Mouse (Mus musculus) right cerebral cortex, postnatal 36 days (tissue): ENCODE measurements around the gene Pcyox1.
"Not testable (repeated sequence)": the region's sequence is repeated elsewhere in the genome, so short reads cannot be mapped to it uniquely, and the experiment has no call there.

Experiments used
- DNase-seq, 2 experiments: peaks; one replicate each; pipeline ENCODE4 v3.0.0; 2022; ENCODE audit warnings: low spot score in 2 of 2, mixed read lengths in 1 of 2

The Pcyox1 gene

DNA sequence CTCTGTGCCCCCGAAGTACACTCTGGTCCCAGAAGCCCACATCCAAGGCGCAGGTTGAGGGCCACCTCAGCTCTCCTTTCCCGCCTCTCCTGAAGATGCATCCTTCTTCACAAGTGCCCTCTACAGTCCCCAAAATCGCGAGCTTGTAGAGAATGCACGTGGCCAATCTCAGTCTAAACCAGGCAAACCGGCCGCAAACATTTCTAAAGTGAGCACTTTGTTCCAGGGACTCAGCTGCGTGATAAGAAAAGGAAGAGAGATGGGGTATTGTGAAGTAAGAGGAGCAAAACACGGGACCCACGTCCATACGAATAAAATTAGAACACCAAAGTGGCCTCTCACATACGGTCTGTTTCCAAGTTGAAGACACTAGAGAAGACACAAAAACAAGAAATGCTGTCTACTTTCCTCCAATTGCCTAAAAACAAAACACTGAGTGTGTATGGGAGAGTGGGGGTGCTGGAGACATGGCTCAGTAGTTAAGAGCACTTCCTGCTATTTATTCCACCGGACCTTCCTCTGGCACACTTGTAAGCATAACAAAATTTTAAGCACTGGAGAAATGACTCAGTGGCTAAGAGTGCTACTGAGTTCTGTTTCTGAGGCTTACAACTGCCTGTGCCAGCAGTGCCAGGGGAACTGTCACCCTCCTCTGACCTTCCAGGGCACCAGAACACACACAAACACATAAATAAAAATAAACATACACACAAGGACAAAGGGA, 465 bp upstream of the Pcyox1 start:
- DNase-seq: no peak

DNA sequence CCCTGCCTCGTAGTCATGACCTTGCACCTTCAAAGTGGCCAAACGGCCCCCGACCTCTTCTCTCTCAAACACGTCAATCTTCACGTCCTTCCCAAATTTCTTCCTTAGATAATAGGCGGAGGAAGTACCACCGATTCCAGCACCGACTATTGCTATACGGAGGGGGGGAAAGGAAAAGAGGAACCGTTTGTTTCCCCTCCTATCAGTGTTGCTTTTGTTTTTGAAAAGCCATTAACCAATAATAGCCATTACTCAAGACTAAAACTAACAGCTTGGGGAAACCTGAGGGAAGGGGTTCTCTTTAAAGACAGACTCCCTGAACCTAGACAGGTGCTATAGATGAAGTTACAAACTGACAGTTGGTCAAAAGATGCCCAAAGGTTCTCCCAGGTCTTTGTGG, 985 bp downstream of the Pcyox1 start:
- no peak for DNase-seq

DNA sequence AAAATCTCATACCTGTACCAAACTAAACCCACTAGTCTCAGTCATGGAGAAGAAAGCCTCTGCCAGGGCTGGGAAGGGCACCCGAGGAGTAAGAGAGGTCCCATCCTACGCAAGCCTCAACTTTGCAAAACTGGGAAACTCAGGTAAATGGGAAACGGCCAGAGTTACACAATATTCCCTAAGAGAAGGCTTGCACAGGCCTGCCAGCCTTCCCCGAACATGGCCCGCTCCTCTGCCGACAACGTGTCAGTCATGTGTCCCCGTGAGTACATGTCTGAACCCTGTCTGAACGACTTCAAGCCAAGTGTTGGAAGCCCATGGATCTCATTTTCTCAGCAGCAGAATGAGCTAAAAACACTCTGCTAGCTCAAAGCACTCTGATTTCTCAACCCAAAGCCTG, 1.9 kb downstream of the Pcyox1 start:
- no peak for DNase-seq

DNA sequence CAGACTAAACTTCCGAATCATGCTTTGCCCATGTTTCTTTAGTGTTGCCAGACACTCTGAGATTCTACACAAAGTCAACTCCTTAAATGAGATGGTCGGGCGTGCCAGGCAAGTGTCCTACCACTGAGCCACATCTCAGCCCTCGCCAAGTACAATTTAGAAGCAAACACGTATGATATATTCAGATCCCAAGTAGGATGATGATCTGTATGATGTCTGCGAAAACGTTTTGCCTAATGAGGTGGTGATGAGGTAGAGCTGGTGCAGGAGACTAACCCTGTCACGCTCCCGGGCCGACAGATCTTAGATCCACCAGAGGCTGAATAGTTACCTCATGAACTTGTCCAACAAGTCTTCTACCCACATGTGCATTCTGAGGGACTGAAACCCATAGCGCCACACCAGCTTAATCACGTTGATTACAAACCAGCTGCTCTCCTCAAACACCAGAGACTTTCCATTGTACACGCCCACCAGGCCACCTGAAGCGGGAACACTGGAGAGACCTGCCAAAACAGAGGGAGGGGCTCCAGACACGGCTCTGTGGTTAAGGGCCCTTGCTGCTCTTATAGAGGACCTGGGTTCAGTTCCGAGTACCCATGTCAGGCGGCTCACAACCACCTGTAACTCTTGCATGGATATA, 2.8 kb downstream of the Pcyox1 start:
- DNase-seq: no peak

DNA sequence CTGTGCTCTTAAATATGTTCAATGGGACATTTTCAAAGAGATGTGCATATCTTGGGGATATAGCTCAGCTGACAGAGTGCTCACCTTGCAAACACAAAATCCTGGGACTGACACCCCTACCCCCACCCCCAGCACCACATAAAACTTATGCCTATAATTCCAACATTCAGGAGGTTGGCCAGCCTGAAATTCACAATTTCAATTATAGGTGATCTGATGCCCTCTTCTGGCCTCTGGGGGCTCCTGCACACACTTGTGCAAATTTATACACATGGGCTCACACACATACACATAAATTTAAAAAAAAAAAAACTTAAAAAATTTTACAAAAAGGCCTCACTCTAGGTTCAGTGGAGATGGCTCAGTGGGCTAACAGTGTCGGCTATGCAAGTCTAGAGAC, 3.8 kb downstream of the Pcyox1 start:
- no peak for DNase-seq

DNA sequence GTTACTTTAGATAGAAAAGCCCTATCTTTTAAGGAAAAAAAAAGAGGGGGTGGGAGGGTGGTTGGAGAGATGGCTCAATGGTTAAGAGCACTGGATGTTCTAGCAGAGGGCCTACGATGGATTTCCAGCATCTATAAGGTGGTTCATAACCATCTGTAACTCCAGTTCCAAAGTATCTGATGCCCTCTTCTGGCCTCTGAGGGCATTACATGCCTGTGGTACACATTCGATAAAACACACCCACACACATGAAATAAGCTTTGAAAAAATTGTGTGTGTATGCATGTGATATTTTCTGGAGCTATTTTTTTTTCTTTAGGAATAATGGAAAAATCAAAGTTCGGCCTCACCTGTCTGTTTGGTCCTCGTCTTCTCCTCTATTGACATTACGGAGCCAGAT, 5.6 kb downstream of the Pcyox1 start:
- no peak for DNase-seq

DNA sequence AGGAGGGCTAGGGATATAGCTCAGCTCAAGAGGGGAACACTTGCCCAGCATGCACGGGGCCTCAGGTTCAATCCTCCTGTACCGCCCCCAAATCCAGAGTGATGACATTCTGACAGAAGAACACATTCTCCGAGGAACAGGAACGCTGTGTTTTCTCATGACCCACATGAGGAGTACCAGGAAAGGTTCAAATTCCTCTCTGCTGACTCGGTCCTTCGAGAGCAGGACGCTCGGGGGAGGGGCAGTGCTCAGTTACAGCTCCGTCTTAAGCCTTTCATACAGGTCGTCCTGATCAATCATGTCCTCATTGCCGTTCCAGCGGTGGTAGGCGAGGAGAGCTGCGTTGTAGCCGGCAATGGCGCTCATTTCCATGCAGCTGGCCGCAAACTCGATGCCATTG, 8.5 kb downstream of the Pcyox1 start:
- no peak for DNase-seq

DNA sequence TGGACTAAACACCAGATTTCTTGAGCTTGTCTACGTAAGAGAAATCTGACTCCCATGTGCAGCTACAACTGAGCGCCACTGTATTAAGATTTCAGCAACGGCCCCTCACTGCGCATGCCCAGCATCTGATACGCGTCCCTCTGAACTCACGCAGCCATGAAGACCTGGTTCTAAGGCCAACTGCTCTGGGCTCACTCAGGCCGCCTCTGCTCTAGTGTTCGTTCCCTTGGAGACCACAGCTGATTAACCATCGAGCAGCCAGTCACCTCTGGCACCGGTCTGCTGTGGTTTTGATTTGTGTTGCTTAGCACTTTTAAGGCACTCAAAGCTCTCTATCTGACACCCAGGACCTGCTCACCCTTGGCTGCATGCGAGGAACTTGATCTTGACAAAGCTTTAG, 9.6 kb downstream of the Pcyox1 start:
- DNase-seq: no peak

DNA sequence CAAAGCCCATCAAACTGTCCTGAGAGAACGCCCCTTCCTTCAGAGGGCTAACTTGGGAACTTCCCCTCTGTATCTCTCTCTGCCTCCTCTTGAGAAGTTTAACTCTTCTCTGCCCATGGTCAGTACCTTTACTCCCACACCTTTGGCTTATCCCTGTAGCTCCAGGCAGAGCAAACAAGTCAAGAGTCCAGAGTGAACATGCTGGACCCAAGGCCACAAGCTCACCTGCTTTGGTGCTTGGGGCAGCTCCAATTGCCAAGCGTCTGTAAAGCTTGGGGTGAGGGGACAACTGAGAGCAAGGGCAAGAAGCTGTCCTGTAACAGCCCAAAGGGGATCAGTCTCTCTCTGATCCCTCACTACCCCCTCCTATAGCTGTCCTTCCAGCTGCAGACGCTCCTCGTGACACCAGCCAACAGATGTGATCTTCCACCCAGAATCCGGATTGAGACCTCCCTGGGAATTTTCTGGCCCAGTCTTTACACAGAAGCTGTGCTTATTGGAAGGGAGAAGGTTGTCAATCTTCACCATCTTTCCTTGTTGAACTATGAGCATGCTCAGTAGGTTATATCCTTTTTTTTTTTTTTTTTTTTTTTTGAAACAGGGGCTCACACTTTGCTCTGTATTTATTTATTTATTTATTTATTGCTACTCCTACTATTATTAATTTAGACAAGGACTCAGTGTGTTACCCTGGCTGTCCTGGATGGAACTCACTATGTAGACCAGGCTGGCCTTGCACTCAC, 11.4 kb downstream of the Pcyox1 start:
- DNase-seq: no peak

DNA sequence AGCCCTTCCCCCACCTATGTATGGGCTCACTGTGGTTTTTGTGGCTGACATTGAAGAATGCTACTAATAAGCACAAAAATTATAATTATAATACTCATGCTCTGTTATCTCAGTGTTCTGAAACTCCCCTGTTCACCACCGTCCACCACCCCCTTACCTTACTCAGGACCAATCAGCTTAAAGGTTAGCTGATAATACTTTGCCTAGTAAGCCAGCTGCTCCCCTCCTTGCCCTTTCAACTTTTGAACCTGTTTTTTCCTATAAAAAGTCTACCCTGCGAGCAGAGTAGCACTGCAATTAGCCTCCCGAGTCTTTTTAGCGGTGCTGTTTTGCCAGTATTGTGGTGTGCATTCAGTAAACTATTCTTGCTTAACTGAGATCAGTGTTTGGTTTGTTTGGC, 12.3 kb downstream of the Pcyox1 start:
- DNase-seq: no peak

DNA sequence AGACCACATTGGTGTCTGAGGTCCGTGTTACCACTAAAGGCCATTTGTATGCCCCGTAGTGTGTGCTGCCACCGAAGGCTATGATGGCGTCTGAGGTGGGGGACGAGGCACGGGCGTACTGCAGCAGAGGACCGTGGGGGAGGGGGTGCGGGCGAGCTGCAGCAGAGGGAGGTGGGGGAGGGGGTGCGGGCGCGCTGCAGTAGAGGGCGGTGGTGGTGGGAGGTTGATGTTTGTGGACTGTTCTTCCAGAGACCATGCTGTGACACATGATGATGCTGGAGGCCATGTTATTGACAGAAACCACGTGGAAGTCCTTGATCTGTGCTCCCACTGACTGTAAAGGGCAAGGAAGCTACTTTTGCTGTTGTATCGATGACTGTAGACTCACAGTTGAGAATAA, 13.6 kb downstream of the Pcyox1 start:
- DNase-seq: no peak

DNA sequence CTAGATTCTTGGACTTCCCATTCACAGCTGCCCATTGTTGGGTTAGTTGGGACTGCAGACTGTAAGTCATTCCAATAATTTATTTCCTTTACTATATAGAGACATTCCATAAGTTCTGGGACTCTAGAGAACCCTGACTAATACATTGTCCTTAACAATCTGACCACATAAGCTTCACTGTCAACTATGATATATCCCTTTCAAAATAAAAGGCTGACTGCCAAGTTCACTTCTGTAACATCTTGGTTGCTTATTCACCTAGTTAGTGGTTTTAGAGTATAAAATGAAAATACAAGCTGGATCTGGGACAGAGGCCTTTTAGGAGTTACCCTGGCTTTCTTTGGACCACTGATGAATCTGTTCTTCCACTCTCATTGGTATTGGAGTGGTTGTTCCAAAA, 14.4 kb downstream of the Pcyox1 start:
- DNase-seq: no peak

DNA sequence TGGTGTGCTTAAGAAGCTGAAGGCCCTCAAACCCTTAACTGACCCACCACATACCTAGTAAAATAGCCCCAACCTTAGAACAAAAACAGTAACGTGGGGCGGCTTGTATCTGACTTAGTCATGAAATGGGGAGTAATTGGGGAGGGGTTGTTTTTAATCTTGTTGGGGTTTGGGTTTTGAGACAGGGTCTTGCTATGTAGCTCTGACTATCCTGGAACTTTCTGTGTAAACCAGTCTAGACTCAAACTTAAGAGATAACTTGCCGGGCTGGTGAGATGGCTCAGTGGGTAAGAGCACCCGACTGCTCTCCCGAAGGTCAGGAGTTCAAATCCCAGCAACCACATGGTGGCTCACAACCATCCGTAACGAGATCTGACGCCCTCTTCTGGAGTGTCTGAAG, 16.8 kb downstream of the Pcyox1 start:
- not testable (repeated sequence) for DNase-seq

DNA sequence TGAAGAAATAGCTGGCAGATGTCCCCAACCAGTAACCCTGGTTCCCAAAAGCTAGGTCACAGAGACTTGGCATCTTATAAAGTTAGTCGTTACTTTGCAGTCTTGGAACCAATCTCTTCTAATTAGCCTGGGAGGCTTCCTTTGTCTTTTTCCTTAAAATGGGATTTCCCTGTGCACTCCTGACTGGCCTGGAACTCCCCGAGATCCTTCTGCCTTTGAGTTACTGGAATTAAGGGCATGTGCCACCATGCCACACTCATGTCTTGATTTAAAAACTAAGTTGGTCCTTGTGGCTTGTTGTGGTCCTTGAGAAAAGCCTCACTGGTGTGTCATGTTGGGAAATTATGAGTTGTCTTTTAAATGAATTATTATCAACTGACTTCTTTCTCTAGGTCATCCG, 18.6 kb downstream of the Pcyox1 start:
- DNase-seq: no peak

DNA sequence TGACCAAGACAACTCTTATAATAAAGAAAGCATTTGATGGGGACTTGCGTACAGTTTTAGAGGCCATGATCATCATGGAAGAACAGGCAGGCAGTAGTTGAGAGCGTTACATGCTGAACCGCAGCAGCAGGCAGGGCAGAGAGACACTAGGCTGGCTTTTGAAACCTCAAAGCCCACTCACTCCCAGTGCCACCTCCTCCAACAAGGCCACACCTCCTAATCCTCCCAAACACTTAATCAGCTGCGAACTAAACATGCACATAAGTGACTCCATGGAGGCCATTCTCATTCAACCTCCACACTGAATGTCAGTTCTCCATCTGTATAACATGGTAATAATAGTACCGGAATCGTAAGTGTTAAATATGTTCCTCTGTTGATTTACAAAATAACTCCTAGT, 23.4 kb downstream of the Pcyox1 start:
- no peak for DNase-seq

DNA sequence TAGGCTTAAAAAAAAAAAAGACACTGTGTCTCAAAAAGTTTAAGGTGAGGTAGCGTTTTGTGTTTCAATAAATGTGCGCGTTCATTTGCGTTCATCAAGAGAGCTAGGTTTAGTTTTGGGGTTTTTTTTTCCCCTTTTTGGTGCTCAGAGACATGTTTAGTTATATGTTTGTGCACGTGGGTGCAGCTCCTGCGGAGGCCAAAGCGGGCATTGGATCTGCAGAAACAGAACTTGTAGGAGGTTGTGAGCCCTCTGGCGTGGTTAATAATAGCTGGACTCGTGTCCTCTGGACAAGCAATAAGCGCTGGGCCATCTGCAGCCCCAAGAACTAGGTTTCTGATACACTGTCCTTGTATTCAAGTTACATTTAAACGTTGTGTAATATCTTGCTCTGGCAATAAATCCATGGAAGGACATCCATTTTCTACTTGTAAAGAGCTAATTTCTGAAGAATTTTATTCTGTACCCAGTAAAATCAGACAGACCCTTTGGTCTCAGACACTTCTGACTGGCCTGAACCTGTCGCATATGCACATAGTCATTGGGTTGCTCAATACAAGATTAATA, 24.9 kb downstream of the Pcyox1 start:
- no peak for DNase-seq

DNA sequence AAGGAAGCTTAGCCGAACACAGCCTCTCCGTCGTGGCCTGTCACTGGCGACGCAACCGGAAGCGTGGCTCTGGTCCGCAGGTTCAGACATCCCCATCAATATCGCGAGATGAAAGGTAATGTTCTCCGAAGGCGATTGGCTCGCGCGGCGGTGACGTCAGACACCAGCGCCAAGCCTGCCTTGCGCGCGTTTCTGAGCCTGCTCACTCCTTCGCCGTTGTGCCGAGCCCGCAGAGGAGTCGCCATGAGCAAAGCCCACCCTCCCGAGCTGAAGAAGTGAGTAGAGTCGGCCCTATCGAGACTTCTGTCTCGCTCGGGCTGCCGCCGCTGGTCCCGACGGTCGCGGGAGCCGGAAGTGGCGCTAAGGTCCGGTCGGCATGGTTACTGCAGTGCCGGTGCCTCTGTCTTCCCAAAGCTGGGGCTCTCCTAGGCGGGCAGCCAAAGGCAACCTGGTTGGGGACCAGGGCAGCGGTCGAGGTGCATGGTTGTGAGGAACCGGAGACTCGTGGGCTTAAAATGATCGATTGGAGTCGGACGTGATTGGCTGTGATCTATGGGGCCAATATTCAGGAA, 25.5 kb downstream of the Pcyox1 start:
- DNase-seq: peak; percentile 96 to 97

DNA sequence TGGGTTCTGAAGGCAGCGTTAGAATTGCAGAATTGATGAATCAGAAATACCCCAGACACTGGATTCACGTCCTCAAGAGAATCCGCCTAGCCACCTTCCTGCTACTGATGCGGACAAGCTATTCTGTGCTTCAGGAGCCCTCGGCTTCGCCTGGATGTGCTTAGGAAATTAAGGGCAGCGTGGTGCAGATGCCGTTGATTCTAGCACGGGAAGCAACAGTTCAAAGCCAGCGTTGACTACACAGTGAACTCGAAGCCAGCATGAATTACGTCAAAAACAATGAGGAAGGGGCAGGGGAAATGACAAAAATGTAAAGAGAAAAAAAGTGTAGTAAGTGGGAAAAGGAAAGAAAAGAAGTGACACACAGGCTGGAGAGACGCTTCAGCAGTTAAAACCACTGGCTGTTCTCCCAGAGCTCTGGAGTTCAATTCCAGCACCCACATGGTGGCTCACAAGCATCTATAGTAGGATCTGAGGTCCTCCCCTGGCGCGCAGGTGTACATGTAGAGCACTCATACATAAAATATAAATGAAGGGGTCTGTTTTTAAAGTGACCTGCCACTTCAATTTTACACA, 26.1 kb downstream of the Pcyox1 start, which contains the start of gene Snrpg:
Gene Snrpg, plus strand, starts transcription at position 541 of the 576 bp plus-strand sequence.
- no peak for DNase-seq

DNA sequence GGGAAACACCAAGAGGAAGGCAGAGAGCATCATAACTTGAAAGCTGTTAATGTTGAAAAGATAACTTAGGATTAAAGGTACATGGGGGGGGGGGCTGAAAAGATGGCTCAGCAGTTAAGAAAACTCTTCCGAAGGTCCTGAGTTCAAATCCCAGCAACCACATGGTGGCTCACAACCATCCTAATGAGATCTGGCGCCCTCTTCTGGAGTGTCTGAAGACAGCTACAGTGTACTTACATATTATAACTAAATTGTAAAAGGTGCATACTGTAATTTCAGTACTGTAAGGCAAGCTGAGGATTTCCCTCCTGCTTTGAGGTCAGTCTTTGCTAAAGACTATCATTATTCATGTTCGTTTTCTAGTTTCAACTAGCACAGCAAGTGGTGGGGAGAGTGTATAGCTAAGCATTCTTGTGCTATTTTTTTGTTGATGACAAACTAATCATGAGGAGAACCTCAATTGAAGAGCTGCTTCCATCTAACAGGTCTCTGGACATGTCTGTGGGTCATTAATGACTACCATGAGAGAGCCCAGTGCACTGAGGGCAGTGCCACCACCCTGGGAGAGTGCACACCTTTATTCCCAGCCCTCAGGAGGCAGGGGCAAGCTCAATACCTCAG, 26.8 kb downstream of the Pcyox1 start:
- DNase-seq: no peak

DNA sequence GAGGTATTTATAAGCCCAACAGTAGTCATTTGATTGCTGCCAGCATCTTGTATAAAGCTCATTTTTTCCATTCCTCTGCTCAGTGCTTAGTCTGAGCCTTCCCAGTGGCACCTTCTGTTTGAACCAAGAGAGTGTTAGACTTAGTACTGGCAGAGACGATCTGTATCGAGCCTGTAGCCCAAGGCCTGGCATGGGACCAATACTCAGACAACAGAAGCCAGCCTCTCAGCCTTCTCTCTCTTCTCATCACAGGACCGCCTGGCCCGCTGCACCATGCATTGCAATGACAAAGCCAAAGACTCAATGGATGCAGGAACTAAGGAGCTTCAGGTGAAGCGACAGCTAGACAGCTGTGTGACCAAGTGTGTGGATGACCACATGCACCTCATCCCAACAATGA, 28.5 kb downstream of the Pcyox1 start:
- DNase-seq: no peak

DNA sequence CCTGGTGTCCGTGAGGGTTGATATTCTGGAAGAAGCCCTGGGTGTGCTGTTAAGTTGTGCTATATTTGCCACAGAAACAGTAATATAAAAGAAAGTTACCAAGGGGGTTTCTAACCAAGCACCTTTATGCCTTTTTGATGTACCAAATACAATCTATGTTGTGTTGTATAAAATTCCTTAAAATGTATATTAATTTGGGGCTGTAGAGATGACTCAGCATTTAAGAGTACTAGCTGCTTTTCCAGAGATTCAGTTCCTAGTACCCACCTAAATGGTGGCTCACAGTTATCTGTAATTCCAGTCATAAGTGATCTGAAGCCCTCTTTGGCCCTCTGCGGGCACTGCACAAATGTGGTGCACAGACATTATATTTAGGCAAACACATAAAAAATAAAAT, 30.1 kb downstream of the Pcyox1 start:
- no peak for DNase-seq
